Mouse (Mus musculus): Measurements from ENCODE around the gene Gata3. TPM values are rescaled to one million over a fixed set of nuclear protein-coding genes. Genes with fewer than 3 reads are reported as not detected.

Gata3 gene
- polyA plus RNA-seq, 1 experiment from 2014 or later: 81.2 TPM

GRCm38 (mm10) chr2:9886921-9887610, 2.8 kb downstream of the Gata3 start:
- no peak for DNase-seq (ENCODE audit: low spot score)

DNA sequence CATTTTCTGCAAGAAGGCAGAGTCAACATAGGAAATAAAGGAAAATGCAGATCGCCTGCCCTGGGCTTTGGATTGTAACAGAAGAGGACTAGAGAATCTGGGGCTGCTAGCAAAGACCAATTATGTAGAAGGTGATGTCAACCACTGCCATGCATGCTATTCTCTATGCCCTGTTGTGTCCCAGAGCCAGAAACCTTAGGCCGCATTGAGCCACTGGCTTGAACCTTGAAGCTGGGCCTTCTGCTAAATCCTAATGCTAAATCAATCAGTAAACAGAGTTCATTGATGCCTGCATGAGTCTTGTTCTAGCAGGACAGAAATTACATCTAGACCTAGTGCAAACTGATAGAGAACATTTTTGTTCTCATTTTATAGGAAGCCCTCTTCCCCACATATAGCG, 3.8 kb downstream of the Gata3 start:
- DNase-seq (ENCODE audit: low spot score): no peak

GRCm38 (mm10) chr2:9885217-9885770, 4.5 kb downstream of the Gata3 start:
- DNase-seq (ENCODE audit: low spot score): no peak

GRCm38 (mm10) chr2:9884533-9885216, 5.2 kb downstream of the Gata3 start:
- DNase-seq (ENCODE audit: low spot score): no peak

GRCm38 (mm10) chr2:9883803-9884532, 5.9 kb downstream of the Gata3 start:
- DNase-seq (ENCODE audit: low spot score): peak; percentile 29

DNA sequence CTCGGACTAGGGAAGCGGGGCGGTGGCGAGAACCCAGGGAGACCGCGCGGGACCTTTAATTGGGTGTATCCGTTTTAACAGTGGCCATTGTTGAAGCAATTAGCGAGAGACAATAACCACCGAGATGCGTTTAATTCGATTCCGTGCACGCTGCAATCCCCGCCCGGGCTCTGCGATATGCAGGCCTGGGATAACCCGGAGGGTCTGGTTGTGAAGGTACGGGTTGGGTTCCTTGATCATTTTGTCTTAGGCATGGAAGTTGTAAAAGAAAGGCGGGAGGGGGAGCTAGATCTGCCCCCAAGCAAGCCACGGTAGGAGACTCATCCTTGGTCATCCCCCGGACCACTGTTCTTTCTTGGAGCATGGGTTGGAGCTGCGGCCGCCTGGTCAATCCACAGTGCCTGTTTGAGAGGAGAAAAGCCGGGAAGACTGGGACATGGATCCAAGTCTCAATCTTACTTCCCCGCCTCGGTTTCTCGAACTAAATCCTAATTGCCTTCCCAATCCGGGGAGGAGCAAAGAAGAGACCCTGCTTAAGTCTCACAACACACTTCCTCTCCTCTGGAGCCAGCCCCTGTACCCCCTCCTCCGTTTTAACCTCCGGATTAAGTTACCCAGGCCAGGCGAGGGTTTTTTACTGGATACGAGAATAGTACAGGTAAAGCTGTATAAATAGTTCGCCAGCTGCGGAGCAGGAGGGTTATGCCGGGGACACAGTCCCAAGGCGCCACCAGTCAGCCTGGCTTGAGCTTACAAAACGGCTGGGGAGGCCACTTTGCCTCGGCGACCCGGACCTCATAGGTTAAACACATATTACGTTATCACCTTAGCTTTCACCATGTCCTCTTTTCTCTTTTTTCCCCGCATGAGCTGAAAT, 6.7 kb downstream of the Gata3 start:
- peak; percentile 33 for DNase-seq (ENCODE audit: low spot score)

- no peak for DNase-seq (ENCODE audit: low spot score)
Observed at GRCm38 (mm10) chr2:9882371-9882925, 7.4 kb downstream of the Gata3 start.

- peak; percentile 55 for DNase-seq (ENCODE audit: low spot score)
Observed at GRCm38 (mm10) chr2:9881611-9882023, 8.2 kb downstream of the Gata3 start.

DNA sequence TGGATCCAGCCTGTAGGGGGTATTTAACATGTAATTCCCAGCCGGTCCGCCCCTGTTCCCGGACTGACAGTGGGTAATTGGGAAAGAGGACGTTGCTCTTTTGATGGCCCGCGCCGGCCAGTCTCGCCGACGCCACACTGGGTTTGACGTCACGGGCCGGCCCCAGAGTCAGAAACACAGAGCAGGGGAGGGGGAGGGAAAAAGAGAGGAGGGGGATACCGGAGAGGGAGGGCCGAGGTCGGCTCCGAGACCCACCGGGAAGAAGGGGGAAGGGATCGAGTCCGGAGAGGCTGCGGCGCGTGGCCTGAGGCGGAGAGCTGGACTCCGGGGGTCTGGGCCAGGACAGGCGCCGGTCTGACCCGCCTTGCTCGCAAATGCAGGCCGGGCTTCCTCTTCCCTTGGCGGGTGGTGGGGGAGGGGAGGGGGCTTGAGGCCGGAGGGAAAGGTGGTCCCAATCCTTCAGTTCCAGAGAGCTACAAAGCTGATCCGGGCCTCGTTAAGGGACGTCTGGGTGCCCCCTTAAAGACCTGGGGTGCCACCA, 8.7 kb downstream of the Gata3 start, which contains the start of gene 4930412O13Rik:
TSS of gene 4930412O13Rik (plus strand) at position 202 of the 541 bp plus-strand sequence.
- DNase-seq (ENCODE audit: low spot score): no peak

- no peak for DNase-seq (ENCODE audit: low spot score)
Observed at GRCm38 (mm10) chr2:9880271-9880670, 9.6 kb downstream of the Gata3 start.

- peak; percentile 91 for DNase-seq (ENCODE audit: low spot score)
Observed at GRCm38 (mm10) chr2:9879493-9879892, 10.3 kb downstream of the Gata3 start.

DNA sequence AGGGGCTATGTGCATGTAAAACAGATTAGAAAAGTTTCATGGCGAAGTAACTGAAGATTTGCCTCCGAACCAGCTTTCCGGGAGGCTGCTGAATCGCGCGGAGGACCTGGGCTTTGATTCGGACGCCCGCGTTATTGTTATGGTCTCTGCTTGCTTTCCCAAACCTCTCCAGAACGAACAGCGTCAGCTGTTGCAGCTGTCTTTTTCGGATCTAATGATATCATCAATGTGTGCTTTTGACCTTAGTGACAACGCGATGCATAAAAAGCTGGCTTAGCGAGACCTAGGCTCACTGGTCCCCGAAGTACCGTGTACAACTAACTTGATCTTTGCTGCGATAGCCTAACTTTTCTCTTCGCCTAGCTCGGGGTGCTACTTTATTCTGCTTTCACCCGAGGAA, 10.7 kb downstream of the Gata3 start:
- no peak for DNase-seq (ENCODE audit: low spot score)

DNA sequence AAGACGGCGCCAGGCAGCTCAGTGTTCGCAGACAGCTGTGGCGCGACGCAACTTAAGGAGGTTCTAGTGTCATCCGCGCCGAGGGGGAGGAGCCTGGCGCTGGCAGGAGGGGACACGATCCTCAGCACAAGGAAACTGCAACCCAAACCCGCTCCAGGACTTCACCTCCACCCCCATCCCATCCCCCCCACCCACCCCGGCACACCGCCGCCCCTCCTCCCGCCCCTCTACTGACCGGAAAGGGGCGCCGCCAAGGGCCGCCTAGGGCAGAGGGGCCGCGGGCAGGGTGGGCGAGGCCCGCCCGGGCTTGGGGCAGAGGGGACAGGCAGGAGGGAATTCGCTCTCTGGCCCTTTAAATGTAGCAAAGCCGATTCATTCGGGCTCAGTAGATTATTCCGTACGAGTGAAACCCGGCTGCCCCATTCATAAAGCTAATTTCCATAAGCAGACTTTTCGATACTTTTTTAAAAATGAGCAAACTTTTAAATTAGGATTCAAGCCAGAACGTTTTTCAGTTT, 11.2 kb downstream of the Gata3 start:
- peak; percentile 88 for DNase-seq (ENCODE audit: low spot score)

DNA sequence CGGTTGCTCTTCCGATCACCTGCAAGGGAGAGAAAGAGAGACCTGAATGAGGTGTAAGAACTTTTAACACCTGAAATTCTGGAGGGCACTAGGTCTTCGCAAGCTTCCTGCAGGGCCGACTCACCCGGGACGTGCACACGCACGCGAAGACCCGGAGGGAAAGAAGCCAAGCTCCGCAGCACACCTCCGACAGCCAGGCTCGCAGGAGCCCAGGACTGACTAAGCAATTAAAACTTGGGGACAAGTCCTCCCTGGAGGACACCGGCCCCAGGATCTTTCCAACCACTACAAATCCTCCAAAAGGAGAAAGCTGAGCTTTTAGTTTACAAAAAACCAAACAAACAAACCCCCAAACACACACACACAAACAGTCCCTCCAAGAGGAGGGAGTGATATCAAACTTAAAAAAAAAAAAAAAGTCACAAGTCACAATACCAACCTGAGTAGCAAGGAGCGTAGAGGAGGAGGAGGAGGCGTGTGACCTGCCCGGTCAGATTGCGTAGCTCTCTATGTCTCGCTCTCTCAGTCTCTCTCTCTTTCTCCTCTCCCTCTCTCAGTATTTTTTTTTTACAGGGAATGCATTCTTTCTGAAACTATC, 11.8 kb downstream of the Gata3 start:
- DNase-seq (ENCODE audit: low spot score): peak; percentile 63

- DNase-seq (ENCODE audit: low spot score): peak; percentile 40
Observed at GRCm38 (mm10) chr2:9877326-9877690, 12.5 kb downstream of the Gata3 start.

GRCm38 (mm10) chr2:9876621-9877325, 13.1 kb downstream of the Gata3 start:
- peak; percentile 58 for DNase-seq (ENCODE audit: low spot score)

GRCm38 (mm10) chr2:9875676-9876357, 14.0 kb downstream of the Gata3 start:
- DNase-seq (ENCODE audit: low spot score): peak; percentile 69

DNA sequence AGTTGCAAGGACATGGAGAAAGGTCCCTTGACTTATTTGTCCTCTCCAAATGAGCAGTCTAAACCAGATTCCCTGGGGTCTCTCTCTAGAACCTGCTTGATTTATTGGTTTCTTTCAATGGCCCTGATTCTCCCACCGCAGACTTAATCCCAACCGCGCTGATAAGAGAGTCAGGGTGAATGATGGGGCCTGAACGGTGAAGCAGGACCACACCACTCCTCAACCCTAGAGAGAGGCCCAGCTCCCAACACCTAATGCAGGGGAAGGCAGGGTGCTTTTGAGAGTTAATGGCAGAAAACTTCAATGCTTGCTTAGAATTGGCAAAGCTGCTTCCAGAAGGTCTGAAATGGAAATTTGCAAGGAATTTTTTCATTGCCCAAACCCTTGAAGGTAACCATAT, 14.6 kb downstream of the Gata3 start:
- DNase-seq (ENCODE audit: low spot score): no peak
